ENCODE assay signal across 25 mouse cellular contexts in the genomic region with DNA sequence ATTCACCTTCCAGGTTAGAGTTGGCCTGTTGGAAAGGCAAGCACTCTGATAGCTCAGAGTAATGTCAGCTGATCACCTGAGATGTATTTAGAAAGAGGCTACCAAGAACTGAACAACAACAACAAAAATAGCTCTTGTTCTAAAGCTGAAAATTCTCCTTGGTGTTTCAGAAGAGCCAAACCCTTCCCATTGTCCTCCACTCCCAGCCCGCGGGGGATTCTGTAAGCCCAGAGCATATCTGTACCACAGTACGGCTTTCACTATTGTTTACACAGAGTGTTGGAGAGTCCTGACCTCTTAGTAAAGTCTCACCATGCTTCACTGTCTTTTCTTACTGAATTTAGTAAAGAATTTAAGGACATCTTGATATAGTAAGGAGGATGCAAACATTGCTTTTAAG.
"Had no signal": no experiment of that assay in that cellular context is flagged by ENCODE, and none has a peak within 500 bp of the region (broad histone marks: within the 10 kb centered on the region; RNA-seq: fewer than 3 reads in every experiment).

No protein-coding gene starts in this region.

- H3K4me3 ChIP-seq: kidney, embryonic 15.5 days; limb, embryonic 10.5 days; limb, embryonic 13.5 days; liver, embryonic 12.5 days; liver, embryonic 15.5 days; lung, embryonic 15.5 days; megakaryocyte, embryonic 14.5 days; midbrain, embryonic 10.5 days; midbrain, embryonic 15.5 days; neural tube, embryonic 12.5 days; neural tube, embryonic 15.5 days; stomach, embryonic 15.5 days had no signal

- DNase-seq: kidney, adult 11 months; kidney, adult 8-10 months; kidney, postnatal 10 days; kidney, postnatal 36 days; liver; lung, adult 18-20 months; lung, postnatal 10 days; lung, postnatal 36 days; right cerebral cortex, adult 18-20 months; right cerebral cortex, postnatal 14 days; right cerebral cortex, postnatal 4 days; spleen, adult 18-20 months; thymus, postnatal 25 days had no signal

- H3K27ac ChIP-seq: kidney, embryonic 15.5 days; limb, embryonic 10.5 days; limb, embryonic 13.5 days; liver, embryonic 12.5 days; liver, embryonic 15.5 days; lung, embryonic 15.5 days; midbrain, embryonic 10.5 days; midbrain, embryonic 15.5 days; neural tube, embryonic 12.5 days; neural tube, embryonic 15.5 days; stomach, embryonic 15.5 days had no signal
